ENCODE assay signal across 15 mouse cellular contexts in genomic region chr17:4179271-4179670, GRCm38 (mm10).
"Had no signal": no experiment of that assay in that cellular context is flagged by ENCODE, and none has a peak within 500 bp of the region (broad histone marks: within the 10 kb centered on the region; RNA-seq: fewer than 3 reads in every experiment).

No protein-coding gene starts in this region.

- H3K4me3 ChIP-seq: kidney, embryonic 15.5 days; left cerebral cortex, adult 2 months; liver, embryonic 13.5 days; stomach, embryonic 15.5 days had no signal

- H3K4me1 ChIP-seq: liver, embryonic 13.5 days; stomach, embryonic 15.5 days had no signal

- H3K9me3 ChIP-seq: kidney, embryonic 15.5 days; liver, embryonic 13.5 days; stomach, embryonic 15.5 days had no signal

- H3K9ac ChIP-seq: kidney, embryonic 15.5 days; liver, embryonic 13.5 days; stomach, embryonic 15.5 days had no signal

- H3K4me2 ChIP-seq: kidney, embryonic 15.5 days; liver, embryonic 13.5 days; midbrain, embryonic 11.5 days; stomach, embryonic 15.5 days had no signal

- H3K27me3 ChIP-seq: kidney, embryonic 15.5 days; liver, embryonic 13.5 days; stomach, embryonic 15.5 days had no signal

- H3K36me3 ChIP-seq: kidney, embryonic 15.5 days; liver, embryonic 13.5 days; stomach, embryonic 15.5 days had no signal

- DNase-seq: kidney, postnatal 10 days; kidney, postnatal 36 days; layer of hippocampus, postnatal 36 days; liver, embryonic 13.5 days; lung, adult 2 months; lung, postnatal 14 days; lung, postnatal 4 days; midbrain, embryonic 14.5 days; right cerebral cortex, postnatal 25 days; spleen, adult 18-20 months; thymus, adult 18-20 months had no signal

- H3K27ac ChIP-seq: kidney, embryonic 15.5 days; left cerebral cortex, adult 2 months; liver, embryonic 13.5 days; stomach, embryonic 15.5 days had no signal
